Mouse (Mus musculus): ENCODE data around the gene Chst3. TPM values are rescaled to one million over a fixed set of nuclear protein-coding genes. Genes with fewer than 3 reads are reported as not detected.

Chst3 gene
- polyA plus RNA-seq, 1 experiment = 89.3 TPM

- 39% methylated on average over 5 of the region's 5 CpGs for WGBS
- H3K4me1 ChIP-seq (ENCODE audit: control insufficient read depth, insufficient read depth, insufficient read length) = peaks cover 35% of the 10 kb centered on the region; the same call in 1 of the 2 replicates
- no peak for DNase-seq (ENCODE audit: low read depth in 1 of 2, low spot score in 2 of 2)
- no peaks in the 10 kb centered on the region for H3K27me3 ChIP-seq (ENCODE audit: control insufficient read depth, insufficient read depth, low read length)
- no peak overlapping the region for H3K4me3 ChIP-seq (ENCODE audit: extremely low read depth, insufficient read depth, insufficient read length)
- TF ChIP-seq CTCF (IDR thresholded peaks at IDR 0.05; ENCODE audit: extremely low read depth, insufficient read depth, insufficient read length, insufficient replicate concordance) (no peak), POLR2A (IDR thresholded peaks at IDR 0.05; ENCODE audit: low read depth, low read length) (no peak)
- H3K36me3 ChIP-seq (ENCODE audit: control insufficient read depth, insufficient read depth, low read length) = no peaks in the 10 kb centered on the region
- peak overlapping the region; percentile 78 for H3K27ac ChIP-seq (ENCODE audit: insufficient read depth, low read length)
These were observed 42.5 kb upstream of the Chst3 start for GRCm38 (mm10) chr10:60261530-60261929.

- Histone ChIP-seq H3K4me3 (ENCODE audit: extremely low read depth, insufficient read depth, insufficient read length) (no peak overlapping the region), H3K4me1 (ENCODE audit: control insufficient read depth, insufficient read depth, insufficient read length) (peaks cover 35% of the 10 kb centered on the region; the same call in 1 of the 2 replicates), H3K36me3 (ENCODE audit: control insufficient read depth, insufficient read depth, low read length) (no peaks in the 10 kb centered on the region), H3K27me3 (ENCODE audit: control insufficient read depth, insufficient read depth, low read length) (no peaks in the 10 kb centered on the region), H3K27ac (ENCODE audit: insufficient read depth, low read length) (peak overlapping the region; percentile 78)
- WGBS = 37% methylated on average over 5 of the region's 5 CpGs
- DNase-seq (ENCODE audit: low read depth in 1 of 2, low spot score in 2 of 2) = peak; percentile 67 to 69
- no peak for TF ChIP-seq CTCF (IDR thresholded peaks at IDR 0.05; ENCODE audit: extremely low read depth, insufficient read depth, insufficient read length, insufficient replicate concordance)
- TF ChIP-seq POLR2A (IDR thresholded peaks at IDR 0.05; ENCODE audit: low read depth, low read length) = no peak
These were observed 41.7 kb upstream of the Chst3 start for GRCm38 (mm10) chr10:60260557-60261294.

- no peak overlapping the region for H3K4me3 ChIP-seq (ENCODE audit: extremely low read depth, insufficient read depth, insufficient read length)
- H3K36me3 ChIP-seq (ENCODE audit: control insufficient read depth, insufficient read depth, low read length) = no peaks in the 10 kb centered on the region
- 81% methylated on average over 16 of the region's 16 CpGs for WGBS
- no peaks in the 10 kb centered on the region for H3K27me3 ChIP-seq (ENCODE audit: control insufficient read depth, insufficient read depth, low read length)
- no peak for TF ChIP-seq POLR2A (IDR thresholded peaks at IDR 0.05; ENCODE audit: low read depth, low read length)
- no peak for TF ChIP-seq CTCF (IDR thresholded peaks at IDR 0.05; ENCODE audit: extremely low read depth, insufficient read depth, insufficient read length, insufficient replicate concordance)
- H3K4me1 ChIP-seq (ENCODE audit: control insufficient read depth, insufficient read depth, insufficient read length) = peaks cover 22% of the 10 kb centered on the region; the same call in 1 of the 2 replicates
- DNase-seq (ENCODE audit: low read depth in 1 of 2, low spot score in 2 of 2) = no peak
- H3K27ac ChIP-seq (ENCODE audit: insufficient read depth, low read length) = 0 out of 2 replicates have a peak overlapping the region, but pooled peaks have one; percentile 2
These were observed 38.3 kb upstream of the Chst3 start for GRCm38 (mm10) chr10:60257261-60257825.

GRCm38 (mm10) chr10:60256088-60256487, 37.0 kb upstream of the Chst3 start:
- 93% methylated on average over 6 of the region's 6 CpGs for WGBS
- H3K27ac ChIP-seq (ENCODE audit: insufficient read depth, low read length) = no peak overlapping the region
- no peak for DNase-seq (ENCODE audit: low read depth in 1 of 2, low spot score in 2 of 2)
- H3K4me1 ChIP-seq (ENCODE audit: control insufficient read depth, insufficient read depth, insufficient read length) = peaks cover 13% of the 10 kb centered on the region; the same call in 1 of the 2 replicates
- no peaks in the 10 kb centered on the region for H3K36me3 ChIP-seq (ENCODE audit: control insufficient read depth, insufficient read depth, low read length)
- TF ChIP-seq POLR2A (IDR thresholded peaks at IDR 0.05; ENCODE audit: low read depth, low read length) = no peak
- TF ChIP-seq CTCF (IDR thresholded peaks at IDR 0.05; ENCODE audit: extremely low read depth, insufficient read depth, insufficient read length, insufficient replicate concordance) = no peak
- H3K27me3 ChIP-seq (ENCODE audit: control insufficient read depth, insufficient read depth, low read length) = no peaks in the 10 kb centered on the region
- no peak overlapping the region for H3K4me3 ChIP-seq (ENCODE audit: extremely low read depth, insufficient read depth, insufficient read length)

- no peak overlapping the region for H3K4me3 ChIP-seq (ENCODE audit: extremely low read depth, insufficient read depth, insufficient read length)
- no peaks in the 10 kb centered on the region for H3K36me3 ChIP-seq (ENCODE audit: control insufficient read depth, insufficient read depth, low read length)
- no peak for DNase-seq (ENCODE audit: low read depth in 1 of 2, low spot score in 2 of 2)
- TF ChIP-seq POLR2A (IDR thresholded peaks at IDR 0.05; ENCODE audit: low read depth, low read length) (no peak), CTCF (IDR thresholded peaks at IDR 0.05; ENCODE audit: extremely low read depth, insufficient read depth, insufficient read length, insufficient replicate concordance) (no peak)
- no peaks in the 10 kb centered on the region for H3K4me1 ChIP-seq (ENCODE audit: control insufficient read depth, insufficient read depth, insufficient read length)
- H3K27ac ChIP-seq (ENCODE audit: insufficient read depth, low read length) = peak overlapping the region; percentile 59
- no peaks in the 10 kb centered on the region for H3K27me3 ChIP-seq (ENCODE audit: control insufficient read depth, insufficient read depth, low read length)
- 60% methylated on average over 4 of the region's 4 CpGs for WGBS
These were observed 33.5 kb upstream of the Chst3 start for GRCm38 (mm10) chr10:60252606-60253005.

- no peaks in the 10 kb centered on the region for H3K4me1 ChIP-seq (ENCODE audit: control insufficient read depth, insufficient read depth, insufficient read length)
- H3K4me3 ChIP-seq (ENCODE audit: extremely low read depth, insufficient read depth, insufficient read length) = no peak overlapping the region
- TF ChIP-seq CTCF (IDR thresholded peaks at IDR 0.05; ENCODE audit: extremely low read depth, insufficient read depth, insufficient read length, insufficient replicate concordance) = no peak
- TF ChIP-seq POLR2A (IDR thresholded peaks at IDR 0.05; ENCODE audit: low read depth, low read length) = no peak
- no peaks in the 10 kb centered on the region for H3K27me3 ChIP-seq (ENCODE audit: control insufficient read depth, insufficient read depth, low read length)
- WGBS = 81% methylated on average over 4 of the region's 4 CpGs
- DNase-seq (ENCODE audit: low read depth in 1 of 2, low spot score in 2 of 2) = no peak
- peak overlapping the region; percentile 59 for H3K27ac ChIP-seq (ENCODE audit: insufficient read depth, low read length)
- no peaks in the 10 kb centered on the region for H3K36me3 ChIP-seq (ENCODE audit: control insufficient read depth, insufficient read depth, low read length)
These were observed 33.1 kb upstream of the Chst3 start for GRCm38 (mm10) chr10:60252187-60252586.
